Mouse (Mus musculus): ENCODE measurements at regions not wholly inside any gene's neighbourhood (a gene's known extent, or its start where the extent isn't known, plus 50 kb on each side); places are given as distances from the start of the nearest gene placed in this dataset.
"Not testable (repeated sequence)": the region's sequence is repeated elsewhere in the genome, so short reads cannot be mapped to it uniquely, and the experiment has no call there.

DNA sequence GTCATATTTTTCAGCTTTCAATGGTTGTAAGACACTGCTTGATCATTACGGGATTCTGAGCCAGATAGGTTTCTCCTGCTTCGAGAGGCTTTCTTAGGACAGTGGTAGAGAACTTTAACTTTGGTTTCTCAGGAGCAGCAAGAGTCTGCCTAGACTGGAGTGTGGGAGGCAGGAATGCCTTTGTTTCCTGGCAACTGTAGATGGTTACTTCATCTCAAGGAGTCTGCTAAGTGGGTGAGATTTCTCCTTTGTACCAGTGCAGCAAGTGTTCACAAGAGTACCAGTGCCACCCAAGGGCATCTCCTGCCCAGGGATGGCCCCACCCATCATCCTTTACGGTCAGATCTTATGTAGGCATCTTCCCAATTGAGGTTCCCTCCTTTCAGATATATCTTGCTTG, 173.0 kb upstream of the Gm10131 start:
- H3K36me3 ChIP-seq (ENCODE audit: control insufficient read depth, insufficient read depth): no peaks in the 10 kb centered on the region
- no peak overlapping the region for H3K9ac ChIP-seq (replicated peaks; ENCODE audit: low read depth, low read length)
- H3K4me1 ChIP-seq (replicated peaks; ENCODE audit: control insufficient read depth, insufficient read depth, low read length): no peaks in the 10 kb centered on the region
- no peaks in the 10 kb centered on the region for H3K27me3 ChIP-seq (replicated peaks; ENCODE audit: control insufficient read depth, insufficient read depth, low read length)
- WGBS: 99% methylated on average over 3 of the region's 3 CpGs
- no peak overlapping the region for H3K4me3 ChIP-seq (replicated peaks; ENCODE audit: low read length)
- H3K27ac ChIP-seq (ENCODE audit: low read length): no peak overlapping the region
- no peak overlapping the region for H3K4me2 ChIP-seq (ENCODE audit: low read length)
- ATAC-seq: no peak
- no peaks in the 10 kb centered on the region for H3K9me3 ChIP-seq (ENCODE audit: control insufficient read depth, low read length)

DNA sequence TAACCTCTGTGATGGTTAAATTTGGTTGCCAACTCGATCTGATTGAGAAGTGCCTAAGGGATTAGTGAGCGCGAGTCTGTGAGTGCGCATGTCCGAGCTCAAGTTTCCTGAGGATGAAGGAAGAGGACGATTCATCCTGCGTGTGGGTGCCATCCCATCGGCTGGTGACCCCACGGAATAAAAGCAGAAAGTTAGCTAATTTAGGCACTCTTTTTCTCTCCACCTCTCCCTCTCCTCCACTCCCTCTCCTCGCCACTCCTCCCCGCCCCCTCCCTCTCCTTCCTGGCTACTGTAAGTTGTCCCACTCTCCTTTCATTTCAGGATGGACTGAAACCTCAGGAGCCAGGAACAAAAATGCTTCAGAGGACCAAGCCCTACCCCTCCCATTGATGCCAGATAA, 168.9 kb upstream of the Gm10131 start:
- Histone ChIP-seq H3K9me3 (ENCODE audit: control insufficient read depth, low read length) (no peaks in the 10 kb centered on the region), H3K4me3 (replicated peaks; ENCODE audit: low read length) (no peak overlapping the region), H3K4me2 (ENCODE audit: low read length) (no peak overlapping the region)

DNA sequence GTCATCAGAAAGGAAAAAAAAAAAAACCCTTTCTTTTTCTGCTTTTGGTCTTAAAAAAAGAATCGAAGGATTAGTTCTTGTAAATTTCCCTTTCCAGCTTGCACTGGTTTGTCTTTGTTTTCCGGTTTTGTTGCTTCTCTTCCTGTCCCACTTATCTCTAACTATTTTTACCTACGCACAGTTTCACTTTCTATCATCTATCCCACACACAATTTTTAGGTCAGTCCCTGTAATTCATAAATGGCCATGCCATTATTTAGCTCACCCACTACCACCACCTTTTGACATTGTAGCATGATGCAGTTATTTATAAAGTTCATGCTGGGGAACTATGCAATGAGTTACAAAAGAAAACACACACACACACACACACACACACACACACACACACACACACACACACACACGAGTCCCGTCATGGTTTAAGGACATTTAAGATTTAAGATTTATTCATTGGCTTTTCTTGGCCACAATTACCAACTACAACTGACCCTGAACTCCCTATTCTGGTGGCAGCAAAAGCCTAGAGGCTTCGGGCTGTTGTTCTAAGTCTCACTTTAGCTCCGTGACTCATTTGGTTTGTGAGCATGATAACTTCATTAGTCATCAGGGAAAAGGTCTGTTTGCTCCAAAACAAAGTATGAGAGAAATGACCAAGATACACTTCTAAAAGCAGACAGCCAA, 164.6 kb upstream of the Gm10131 start:
- Histone ChIP-seq H3K9ac (replicated peaks; ENCODE audit: low read depth, low read length) (no peak overlapping the region), H3K4me1 (replicated peaks; ENCODE audit: control insufficient read depth, insufficient read depth, low read length) (no peaks in the 10 kb centered on the region), H3K27me3 (replicated peaks; ENCODE audit: control insufficient read depth, insufficient read depth, low read length) (no peaks in the 10 kb centered on the region), H3K36me3 (ENCODE audit: control insufficient read depth, insufficient read depth) (no peaks in the 10 kb centered on the region), H3K9me3 (ENCODE audit: control insufficient read depth, low read length) (no peaks in the 10 kb centered on the region), H3K4me2 (ENCODE audit: low read length) (no peak overlapping the region), H3K27ac (ENCODE audit: low read length) (no peak overlapping the region), H3K4me3 (replicated peaks; ENCODE audit: low read length) (no peak overlapping the region)
- ATAC-seq: no peak
- WGBS: 83% methylated on average over 7 of the region's 7 CpGs

More for the DNA sequence above, 168.9 kb upstream of the Gm10131 start:
- H3K27me3 ChIP-seq (replicated peaks; ENCODE audit: control insufficient read depth, insufficient read depth, low read length): no peaks in the 10 kb centered on the region
- no peak overlapping the region for H3K27ac ChIP-seq (ENCODE audit: low read length)
- no peaks in the 10 kb centered on the region for H3K4me1 ChIP-seq (replicated peaks; ENCODE audit: control insufficient read depth, insufficient read depth, low read length)
- WGBS: no CpG with 5 or more reads among the region's 11 CpGs
- no peak for ATAC-seq
- no peaks in the 10 kb centered on the region for H3K36me3 ChIP-seq (ENCODE audit: control insufficient read depth, insufficient read depth)
- no peak overlapping the region for H3K9ac ChIP-seq (replicated peaks; ENCODE audit: low read depth, low read length)

DNA sequence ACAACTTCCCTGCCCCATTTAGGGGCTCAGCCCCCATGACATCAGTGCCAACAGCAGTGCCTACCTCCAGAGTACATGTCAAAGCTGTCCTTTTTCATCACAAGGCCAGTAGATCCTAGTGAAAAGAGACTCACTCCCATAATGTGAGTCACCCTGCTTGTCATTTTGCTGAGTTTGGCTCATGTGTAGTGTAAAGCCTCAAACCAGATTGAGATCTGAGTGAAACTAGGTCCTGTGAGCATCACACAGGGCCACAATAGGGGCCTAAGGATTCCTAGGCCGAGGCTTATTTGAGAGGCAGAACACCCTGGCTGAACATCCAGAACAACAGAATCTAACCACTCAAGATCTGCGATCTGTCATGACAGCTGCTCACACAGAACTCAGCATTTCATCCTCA, 163.3 kb upstream of the Gm10131 start:
- WGBS: 93% methylated on average over 2 of the region's 2 CpGs
- not testable (repeated sequence) for H3K4me2 ChIP-seq (ENCODE audit: low read length); H3K36me3 ChIP-seq (ENCODE audit: control insufficient read depth, insufficient read depth); H3K4me1 ChIP-seq (replicated peaks; ENCODE audit: control insufficient read depth, insufficient read depth, low read length); H3K4me3 ChIP-seq (replicated peaks; ENCODE audit: low read length); ATAC-seq; H3K9ac ChIP-seq (replicated peaks; ENCODE audit: low read depth, low read length); H3K27ac ChIP-seq (ENCODE audit: low read length); H3K9me3 ChIP-seq (ENCODE audit: control insufficient read depth, low read length); H3K27me3 ChIP-seq (replicated peaks; ENCODE audit: control insufficient read depth, insufficient read depth, low read length)

DNA sequence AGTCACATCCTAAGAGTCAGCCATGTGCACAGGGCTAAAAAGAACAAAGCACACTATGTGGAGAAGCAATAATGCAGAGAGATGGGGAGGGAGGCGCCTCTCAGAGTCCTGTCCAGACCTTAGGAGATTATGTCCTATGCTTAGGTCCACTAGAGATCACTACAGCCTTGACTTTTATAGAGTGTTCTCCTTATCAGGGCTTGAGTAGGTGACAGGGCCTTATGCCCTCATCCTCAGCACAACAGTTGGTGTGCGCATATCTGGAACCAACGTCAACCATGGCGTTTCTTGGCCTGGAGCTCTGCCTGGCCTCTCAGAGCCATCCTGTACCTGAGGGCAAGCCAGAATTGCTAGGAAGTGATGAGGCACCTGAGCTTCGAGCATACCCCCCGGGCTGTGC, 162.6 kb upstream of the Gm10131 start:
- no peaks in the 10 kb centered on the region for H3K4me1 ChIP-seq (replicated peaks; ENCODE audit: control insufficient read depth, insufficient read depth, low read length)
- ATAC-seq: no peak
- H3K4me2 ChIP-seq (ENCODE audit: low read length): no peak overlapping the region
- no peak overlapping the region for H3K9ac ChIP-seq (replicated peaks; ENCODE audit: low read depth, low read length)
- no peaks in the 10 kb centered on the region for H3K36me3 ChIP-seq (ENCODE audit: control insufficient read depth, insufficient read depth)
- no peak overlapping the region for H3K4me3 ChIP-seq (replicated peaks; ENCODE audit: low read length)
- H3K27ac ChIP-seq (ENCODE audit: low read length): no peak overlapping the region
- no peaks in the 10 kb centered on the region for H3K27me3 ChIP-seq (replicated peaks; ENCODE audit: control insufficient read depth, insufficient read depth, low read length)
- 97% methylated on average over 6 of the region's 6 CpGs for WGBS
- no peaks in the 10 kb centered on the region for H3K9me3 ChIP-seq (ENCODE audit: control insufficient read depth, low read length)

DNA sequence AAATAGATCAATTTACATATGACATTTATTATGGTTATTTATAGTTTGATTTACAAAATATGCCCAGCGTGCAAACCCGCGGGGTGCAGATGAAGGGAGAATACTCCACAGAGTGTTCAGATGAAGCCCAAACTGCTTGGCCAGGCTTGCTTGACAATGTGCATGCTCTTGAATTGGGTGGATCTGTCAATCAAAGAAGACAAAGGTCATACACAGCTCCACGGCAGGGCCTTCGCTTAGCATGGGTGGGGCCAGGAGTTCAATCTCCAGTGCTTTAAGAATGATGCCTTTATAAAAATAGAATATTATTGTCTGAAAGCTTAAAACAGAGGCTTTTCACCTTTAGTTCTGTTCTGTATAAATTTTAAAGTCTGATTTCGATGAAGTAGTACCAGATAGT, 158.3 kb upstream of the Gm10131 start:
- WGBS: 75% methylated on average over 6 of the region's 6 CpGs

DNA sequence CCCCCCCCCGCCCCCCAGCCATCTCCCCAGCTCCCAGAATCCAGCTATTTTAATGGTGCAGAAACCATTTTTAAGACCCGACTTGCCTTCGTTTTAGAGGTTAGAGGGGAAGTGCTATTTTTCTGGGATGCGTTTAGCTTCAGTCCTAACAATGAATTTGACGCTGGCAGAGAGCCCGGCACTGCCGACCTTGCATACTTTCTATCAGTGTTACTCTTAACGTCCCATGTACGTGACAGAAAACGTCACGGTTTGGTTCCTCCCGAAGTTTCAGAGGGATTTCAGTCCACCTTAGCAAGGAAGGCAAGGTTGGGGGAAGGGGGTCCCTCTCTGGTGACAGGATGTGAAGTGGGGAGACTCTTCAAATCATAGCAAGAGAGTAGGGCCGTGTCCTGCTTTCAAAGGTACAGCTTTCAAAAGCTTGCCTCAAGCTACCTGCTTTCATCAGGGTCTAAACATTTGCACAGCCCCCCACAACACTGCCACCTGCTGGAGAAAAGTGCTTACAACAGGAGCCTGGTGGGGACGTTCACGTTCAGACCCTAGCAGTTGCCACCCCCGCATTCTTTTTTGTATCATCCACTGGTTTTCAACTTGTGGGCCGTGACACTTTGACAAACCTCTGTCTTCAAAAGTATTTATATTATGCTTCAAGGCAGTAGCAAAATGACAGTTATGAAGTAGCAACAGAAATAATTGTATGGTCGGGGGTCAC, 157.4 kb upstream of the Gm10131 start:
- Histone ChIP-seq H3K9me3 (ENCODE audit: control insufficient read depth, low read length) (0 out of 2 replicates have a peak, but pooled peaks cover 2% of the 10 kb centered on the region), H3K27me3 (replicated peaks; ENCODE audit: control insufficient read depth, insufficient read depth, low read length) (no peaks in the 10 kb centered on the region), H3K4me3 (replicated peaks; ENCODE audit: low read length) (no peak overlapping the region), H3K4me2 (ENCODE audit: low read length) (no peak overlapping the region), H3K36me3 (ENCODE audit: control insufficient read depth, insufficient read depth) (no peaks in the 10 kb centered on the region), H3K4me1 (replicated peaks; ENCODE audit: control insufficient read depth, insufficient read depth, low read length) (no peaks in the 10 kb centered on the region), H3K27ac (ENCODE audit: low read length) (no peak overlapping the region), H3K9ac (replicated peaks; ENCODE audit: low read depth, low read length) (no peak overlapping the region)
- ATAC-seq: no peak
- 92% methylated on average over 18 of the region's 18 CpGs for WGBS

More for the DNA sequence above, 158.3 kb upstream of the Gm10131 start:
- Histone ChIP-seq H3K9ac (replicated peaks; ENCODE audit: low read depth, low read length) (no peak overlapping the region), H3K27ac (ENCODE audit: low read length) (no peak overlapping the region), H3K4me2 (ENCODE audit: low read length) (no peak overlapping the region), H3K36me3 (ENCODE audit: control insufficient read depth, insufficient read depth) (no peaks in the 10 kb centered on the region), H3K4me1 (replicated peaks; ENCODE audit: control insufficient read depth, insufficient read depth, low read length) (no peaks in the 10 kb centered on the region), H3K9me3 (ENCODE audit: control insufficient read depth, low read length) (0 out of 2 replicates have a peak, but pooled peaks cover 2% of the 10 kb centered on the region), H3K27me3 (replicated peaks; ENCODE audit: control insufficient read depth, insufficient read depth, low read length) (no peaks in the 10 kb centered on the region), H3K4me3 (replicated peaks; ENCODE audit: low read length) (no peak overlapping the region)
- no peak for ATAC-seq

DNA sequence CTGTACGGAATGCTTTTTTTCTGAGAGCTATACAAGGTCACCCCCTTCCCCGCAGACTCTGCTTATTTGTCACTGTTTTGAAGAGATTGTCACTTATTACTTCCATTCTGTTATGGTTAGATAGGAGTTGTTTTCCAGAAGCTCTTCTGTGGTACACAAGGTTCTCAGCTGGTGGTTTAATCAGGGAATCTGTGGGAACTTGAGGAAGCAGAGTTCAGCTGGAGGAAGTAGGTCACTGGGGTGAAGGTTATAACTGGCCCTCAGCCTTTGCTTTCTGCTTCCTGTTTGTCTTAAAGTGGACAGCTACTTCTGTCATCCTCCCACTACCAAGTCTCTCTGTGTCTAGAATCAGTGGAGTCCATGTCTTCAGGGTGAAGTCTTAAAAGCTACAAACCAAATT, 143.4 kb upstream of the Gm10131 start:
- H3K4me2 ChIP-seq (ENCODE audit: low read length): no peak overlapping the region
- no peak overlapping the region for H3K9ac ChIP-seq (replicated peaks; ENCODE audit: low read depth, low read length)
- H3K36me3 ChIP-seq (ENCODE audit: control insufficient read depth, insufficient read depth): no peaks in the 10 kb centered on the region
- WGBS: 91% methylated on average over 2 of the region's 2 CpGs
- no peak overlapping the region for H3K4me3 ChIP-seq (replicated peaks; ENCODE audit: low read length)
- no peaks in the 10 kb centered on the region for H3K4me1 ChIP-seq (replicated peaks; ENCODE audit: control insufficient read depth, insufficient read depth, low read length)
- H3K9me3 ChIP-seq (ENCODE audit: control insufficient read depth, low read length): no peaks in the 10 kb centered on the region
- ATAC-seq: no peak
- no peak overlapping the region for H3K27ac ChIP-seq (ENCODE audit: low read length)
- no peaks in the 10 kb centered on the region for H3K27me3 ChIP-seq (replicated peaks; ENCODE audit: control insufficient read depth, insufficient read depth, low read length)

DNA sequence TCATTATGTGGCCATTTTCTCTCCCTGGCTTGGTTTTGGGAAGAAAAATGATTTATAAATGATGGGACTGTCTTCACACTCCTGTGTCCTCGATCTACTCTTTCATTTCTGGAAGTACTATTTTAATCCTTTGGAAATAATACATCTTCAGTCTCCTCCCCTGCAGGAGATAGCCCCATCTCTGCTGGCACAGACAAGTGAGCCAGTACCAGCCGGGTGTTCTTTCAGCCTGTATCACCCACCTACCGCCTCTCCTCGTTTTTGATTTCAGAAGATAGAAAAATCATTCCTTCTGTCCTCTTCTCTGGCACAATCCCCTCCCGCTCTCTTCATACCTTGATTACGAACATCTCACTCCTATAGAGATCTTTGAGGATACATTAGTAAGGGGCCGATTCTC, 140.4 kb upstream of the Gm10131 start:
- H3K4me3 ChIP-seq (replicated peaks; ENCODE audit: low read length): no peak overlapping the region
- 95% methylated on average over 7 of the region's 7 CpGs for WGBS
- no peaks in the 10 kb centered on the region for H3K27me3 ChIP-seq (replicated peaks; ENCODE audit: control insufficient read depth, insufficient read depth, low read length)
- no peaks in the 10 kb centered on the region for H3K4me1 ChIP-seq (replicated peaks; ENCODE audit: control insufficient read depth, insufficient read depth, low read length)
- no peaks in the 10 kb centered on the region for H3K36me3 ChIP-seq (ENCODE audit: control insufficient read depth, insufficient read depth)
- H3K27ac ChIP-seq (ENCODE audit: low read length): no peak overlapping the region
- H3K9ac ChIP-seq (replicated peaks; ENCODE audit: low read depth, low read length): no peak overlapping the region
- no peak overlapping the region for H3K4me2 ChIP-seq (ENCODE audit: low read length)
- no peak for ATAC-seq
- H3K9me3 ChIP-seq (ENCODE audit: control insufficient read depth, low read length): no peaks in the 10 kb centered on the region
